Mouse (Mus musculus) erythroid progenitor cell, adult 5-6 weeks (primary cell): ENCODE measurements around the gene Ip6k2. TPM values are rescaled to one million over a fixed set of nuclear protein-coding genes. Genes with fewer than 3 reads are reported as not detected.

Experiments used
- ATAC-seq: replicated peaks from 2 replicates; pipeline ENCODE4 v1.8.0; 2016; ENCODE audit warnings: moderate number of reproducible peaks, mild to moderate bottlenecking, moderate TSS enrichment, inconsistent platforms; ENCODE audit not compliant: poor library complexity, low FRiP score, severe bottlenecking
- total RNA-seq, 2 experiments: library from RNA; stranded (forward) in 1 of 2; stranded (reverse) in 1 of 2; fragments of 150-400 nt in 1 of 2; fragments of 186-747, 209-891 nt in 1 of 2; gene quantifications; 2 replicates each; pipeline versions ENCODE4 v1.2.3 to v1.2.4; 2015 to 2017; ENCODE audit warnings: low replicate concordance in 2 of 2

Gene Ip6k2
- total RNA-seq, 2 experiments from 2014 or later: 32.5 to 32.7 TPM

- no peak for ATAC-seq
These were observed 26.1 kb downstream of the Ip6k2 start for GRCm38 (mm10) chr9:108809723-108810122.

GRCm38 (mm10) chr9:108810516-108810915 is 26.9 kb downstream of the Ip6k2 start:
- no peak for ATAC-seq

- ATAC-seq: no peak
These were observed 32.0 kb downstream of the Ip6k2 start for GRCm38 (mm10) chr9:108815557-108815956.

GRCm38 (mm10) chr9:108819495-108819894 is 35.9 kb downstream of the Ip6k2 start:
- ATAC-seq: peak; percentile 69; the same call in 1 of the 2 replicates

GRCm38 (mm10) chr9:108820077-108820476 is 36.5 kb downstream of the Ip6k2 start:
- no peak for ATAC-seq

- no peak for ATAC-seq
These were observed 40.6 kb downstream of the Ip6k2 start for GRCm38 (mm10) chr9:108824144-108824685.

GRCm38 (mm10) chr9:108824755-108825413 is 41.3 kb downstream of the Ip6k2 start:
- ATAC-seq: no peak

- no peak for ATAC-seq
These were observed 42.5 kb downstream of the Ip6k2 start, which contains the start of gene Celsr3 for GRCm38 (mm10) chr9:108825820-108826699. TSS of gene Celsr3 (plus strand) at chr9:108826320.

GRCm38 (mm10) chr9:108826700-108827340 is 43.2 kb downstream of the Ip6k2 start:
- ATAC-seq: peak; percentile 67; the same call in 1 of the 2 replicates

- no peak for ATAC-seq
These were observed 43.9 kb downstream of the Ip6k2 start for GRCm38 (mm10) chr9:108827454-108827853.

- ATAC-seq: no peak
These were observed 44.3 kb downstream of the Ip6k2 start for GRCm38 (mm10) chr9:108827906-108828305.

- ATAC-seq: no peak
These were observed 48.0 kb downstream of the Ip6k2 start for GRCm38 (mm10) chr9:108831637-108832036.

GRCm38 (mm10) chr9:108832390-108833108 is 49.0 kb downstream of the Ip6k2 start:
- peak; percentile 77 for ATAC-seq

GRCm38 (mm10) chr9:108842989-108843388 is 59.4 kb downstream of the Ip6k2 start:
- ATAC-seq: no peak

GRCm38 (mm10) chr9:108845390-108845789 is 61.8 kb downstream of the Ip6k2 start:
- ATAC-seq: no peak

- no peak for ATAC-seq
These were observed 63.8 kb downstream of the Ip6k2 start for GRCm38 (mm10) chr9:108847374-108847773.

- no peak for ATAC-seq
These were observed 64.8 kb downstream of the Ip6k2 start for GRCm38 (mm10) chr9:108848419-108848818.

GRCm38 (mm10) chr9:108852976-108853375 is 69.4 kb downstream of the Ip6k2 start, which contains the start of gene Slc26a6:
TSS of gene Slc26a6 (plus strand) at chr9:108853283.
- no peak for ATAC-seq

GRCm38 (mm10) chr9:108853635-108854240 is 70.1 kb downstream of the Ip6k2 start:
- ATAC-seq: peak; percentile 92
